In genomic region chr1:128994655-128995054, GRCm38 (mm10) we compare ENCODE assay signal across 23 mouse cellular contexts.
A peak's percentile ranks its signal among the peaks of the same experiment; 100 is the strongest.
DNase-seq lines count a peak whose midpoint lies in the region; ATAC-seq and TF ChIP-seq lines count a peak whose summit lies in the region.
"Had no signal": no experiment of that assay in that cellular context is flagged by ENCODE, and none has a peak within 500 bp of the region (broad histone marks: within the 10 kb centered on the region; RNA-seq: fewer than 3 reads in every experiment).

No protein-coding gene starts in this region.

- H3K4me1 ChIP-seq in forebrain, postnatal 0 days (ENCODE audit: insufficient read depth): no peaks in the 10 kb centered on the region
- no peaks in the 10 kb centered on the region for H3K4me1 ChIP-seq in forebrain, embryonic 11.5 days (replicated peaks; ENCODE audit: control insufficient read depth, insufficient read depth, low read length)
- no peaks in the 10 kb centered on the region for H3K4me1 ChIP-seq in midbrain, embryonic 16.5 days (ENCODE audit: control insufficient read depth, insufficient read depth, low read length)
- H3K4me1 ChIP-seq in midbrain, embryonic 13.5 days (replicated peaks): peaks cover 5% of the 10 kb centered on the region; the same call in 1 of the 2 replicates
- no peaks in the 10 kb centered on the region for H3K4me1 ChIP-seq in hindbrain, postnatal 0 days (ENCODE audit: insufficient read depth, low read length)
- H3K4me1 ChIP-seq in liver, embryonic 12.5 days: no peaks in the 10 kb centered on the region
- H3K4me1 ChIP-seq: heart, embryonic 10.5 days; intestine, embryonic 15.5 days; limb, embryonic 13.5 days; liver, embryonic 13.5 days had no signal

- no peak overlapping the region for H3K4me2 ChIP-seq in forebrain, postnatal 0 days (ENCODE audit: low read depth)
- H3K4me2 ChIP-seq in forebrain, embryonic 11.5 days (ENCODE audit: low read depth, low read length, severe bottlenecking): no peak overlapping the region
- no peak overlapping the region for H3K4me2 ChIP-seq in midbrain, embryonic 16.5 days (ENCODE audit: low read length)
- no peak overlapping the region for H3K4me2 ChIP-seq in midbrain, embryonic 13.5 days (replicated peaks)
- no peak overlapping the region for H3K4me2 ChIP-seq in hindbrain, postnatal 0 days (ENCODE audit: low read depth, low read length)
- no peak overlapping the region for H3K4me2 ChIP-seq in liver, embryonic 12.5 days
- H3K4me2 ChIP-seq: embryonic facial prominence, embryonic 15.5 days; intestine, embryonic 15.5 days; limb, embryonic 13.5 days; liver, embryonic 13.5 days had no signal

- WGBS in forebrain, postnatal 0 days: 60% methylated on average over 6 of the region's 6 CpGs
- 83% methylated on average over 6 of the region's 6 CpGs for WGBS in forebrain, embryonic 11.5 days
- 65% methylated on average over 6 of the region's 6 CpGs for WGBS in midbrain, embryonic 16.5 days
- 59% methylated on average over 6 of the region's 6 CpGs for WGBS in midbrain, embryonic 13.5 days
- 44% methylated on average over 6 of the region's 6 CpGs for WGBS in hindbrain, postnatal 0 days
- 70% methylated on average over 6 of the region's 6 CpGs for WGBS in liver, embryonic 12.5 days (ENCODE audit: insufficient replicate concordance)

- peak; percentile 6 for DNase-seq in cerebellum, adult 9-11 months
- DNase-seq in cerebellum, adult 11 months: no peak
- DNase-seq in forebrain, postnatal 0 days: no peak
- DNase-seq in forebrain, embryonic 11.5 days (ENCODE audit: low spot score): no peak
- DNase-seq in hindbrain, postnatal 0 days (ENCODE audit: low spot score): peak; percentile 88
- DNase-seq: embryo, embryonic 11 days; heart, postnatal 4 days; kidney, postnatal 36 days; layer of hippocampus, postnatal 36 days; liver, embryonic 13.5 days; lung, adult 2 months; lung, postnatal 14 days; right cerebral cortex, postnatal 14 days; thymus, adult 2 months; thymus, postnatal 4 days had no signal

- no peaks in the 10 kb centered on the region for H3K9me3 ChIP-seq in forebrain, postnatal 0 days (ENCODE audit: low read length)
- H3K9me3 ChIP-seq in forebrain, embryonic 11.5 days (ENCODE audit: control insufficient read depth, low read length): no peaks in the 10 kb centered on the region
- H3K9me3 ChIP-seq in midbrain, embryonic 16.5 days (replicated peaks; ENCODE audit: control insufficient read depth, low read length, poor library complexity, severe bottlenecking): no peaks in the 10 kb centered on the region
- H3K9me3 ChIP-seq in midbrain, embryonic 13.5 days: no peaks in the 10 kb centered on the region
- no peaks in the 10 kb centered on the region for H3K9me3 ChIP-seq in hindbrain, postnatal 0 days (ENCODE audit: low read length)
- no peaks in the 10 kb centered on the region for H3K9me3 ChIP-seq in liver, embryonic 12.5 days (replicated peaks)
- H3K9me3 ChIP-seq: embryonic facial prominence, embryonic 15.5 days; heart, embryonic 10.5 days; intestine, embryonic 15.5 days; limb, embryonic 13.5 days; liver, embryonic 13.5 days had no signal

- 0 out of 2 replicates have a peak, but pooled peaks have one; percentile 10 for ATAC-seq in forebrain, postnatal 0 days
- ATAC-seq in forebrain, embryonic 11.5 days (replicated peaks; ENCODE audit: low FRiP score): no peak
- peak; percentile 39; the same call in 1 of the 2 replicates for ATAC-seq in midbrain, embryonic 16.5 days
- no peak for ATAC-seq in midbrain, embryonic 13.5 days
- peak; percentile 93 for ATAC-seq in hindbrain, postnatal 0 days
- no peak for ATAC-seq in liver, embryonic 12.5 days
- ATAC-seq: intestine, embryonic 15.5 days had no signal

- no peak overlapping the region for H3K27ac ChIP-seq in forebrain, postnatal 0 days (ENCODE audit: low read depth, low read length)
- H3K27ac ChIP-seq in forebrain, embryonic 11.5 days (ENCODE audit: low read depth, low read length): no peak overlapping the region
- H3K27ac ChIP-seq in midbrain, embryonic 16.5 days (ENCODE audit: low read length): no peak overlapping the region
- H3K27ac ChIP-seq in midbrain, embryonic 13.5 days: no peak overlapping the region
- H3K27ac ChIP-seq in hindbrain, postnatal 0 days: no peak overlapping the region
- H3K27ac ChIP-seq in liver, embryonic 12.5 days: no peak overlapping the region
- H3K27ac ChIP-seq: embryonic facial prominence, embryonic 15.5 days; heart, embryonic 10.5 days; intestine, embryonic 15.5 days; limb, embryonic 13.5 days; liver, embryonic 13.5 days; stomach, postnatal 0 days had no signal

- H3K4me3 ChIP-seq in forebrain, postnatal 0 days (ENCODE audit: low read depth, low read length): no peak overlapping the region
- no peak overlapping the region for H3K4me3 ChIP-seq in forebrain, embryonic 11.5 days (ENCODE audit: low read depth, low read length)
- no peak overlapping the region for H3K4me3 ChIP-seq in midbrain, embryonic 16.5 days (ENCODE audit: low read depth, low read length)
- H3K4me3 ChIP-seq in midbrain, embryonic 13.5 days (replicated peaks): no peak overlapping the region
- no peak overlapping the region for H3K4me3 ChIP-seq in hindbrain, postnatal 0 days (ENCODE audit: low read length)
- no peak overlapping the region for H3K4me3 ChIP-seq in liver, embryonic 12.5 days
- H3K4me3 ChIP-seq: embryonic facial prominence, embryonic 15.5 days; heart, embryonic 10.5 days; intestine, embryonic 15.5 days; limb, embryonic 13.5 days; liver, embryonic 13.5 days had no signal

- H3K27me3 ChIP-seq in forebrain, postnatal 0 days (ENCODE audit: insufficient read depth, low read length): no peaks in the 10 kb centered on the region
- no peaks in the 10 kb centered on the region for H3K27me3 ChIP-seq in forebrain, embryonic 11.5 days (ENCODE audit: control insufficient read depth, insufficient read depth, low read length)
- no peaks in the 10 kb centered on the region for H3K27me3 ChIP-seq in midbrain, embryonic 16.5 days (ENCODE audit: control insufficient read depth, insufficient read depth, low read depth, low read length)
- H3K27me3 ChIP-seq in midbrain, embryonic 13.5 days: no peaks in the 10 kb centered on the region; the same call in 1 of the 2 replicates
- H3K27me3 ChIP-seq in hindbrain, postnatal 0 days (ENCODE audit: insufficient read depth, low read length): no peaks in the 10 kb centered on the region
- H3K27me3 ChIP-seq in liver, embryonic 12.5 days (replicated peaks): no peaks in the 10 kb centered on the region
- H3K27me3 ChIP-seq: embryonic facial prominence, embryonic 15.5 days; intestine, embryonic 15.5 days; limb, embryonic 13.5 days; liver, embryonic 13.5 days had no signal

- no peaks in the 10 kb centered on the region for H3K36me3 ChIP-seq in forebrain, postnatal 0 days (ENCODE audit: insufficient read depth)
- H3K36me3 ChIP-seq in forebrain, embryonic 11.5 days (ENCODE audit: control insufficient read depth, insufficient read depth, low read length): no peaks in the 10 kb centered on the region
- H3K36me3 ChIP-seq in midbrain, embryonic 16.5 days (ENCODE audit: control insufficient read depth, insufficient read depth, low read length): no peaks in the 10 kb centered on the region
- no peaks in the 10 kb centered on the region for H3K36me3 ChIP-seq in midbrain, embryonic 13.5 days
- no peaks in the 10 kb centered on the region for H3K36me3 ChIP-seq in hindbrain, postnatal 0 days (ENCODE audit: insufficient read depth, low read length)
- H3K36me3 ChIP-seq in liver, embryonic 12.5 days: no peaks in the 10 kb centered on the region
- H3K36me3 ChIP-seq: embryonic facial prominence, embryonic 15.5 days; heart, embryonic 10.5 days; intestine, embryonic 15.5 days; limb, embryonic 13.5 days; liver, embryonic 13.5 days had no signal

- TF ChIP-seq CTCF in forebrain, postnatal 0 days (IDR thresholded peaks at IDR 0.05; ENCODE audit: low read depth): no peak
- no peak for TF ChIP-seq CTCF in hindbrain, postnatal 0 days (IDR thresholded peaks at IDR 0.05; ENCODE audit: low read depth)

- H3K9ac ChIP-seq in forebrain, postnatal 0 days: no peak overlapping the region
- no peak overlapping the region for H3K9ac ChIP-seq in forebrain, embryonic 11.5 days (ENCODE audit: low read length)
- H3K9ac ChIP-seq in midbrain, embryonic 16.5 days (ENCODE audit: low read depth, low read length): no peak overlapping the region
- no peak overlapping the region for H3K9ac ChIP-seq in midbrain, embryonic 13.5 days (replicated peaks)
- no peak overlapping the region for H3K9ac ChIP-seq in hindbrain, postnatal 0 days (replicated peaks; ENCODE audit: low read length)
- no peak overlapping the region for H3K9ac ChIP-seq in liver, embryonic 12.5 days
- H3K9ac ChIP-seq: embryonic facial prominence, embryonic 15.5 days; intestine, embryonic 15.5 days; limb, embryonic 13.5 days; liver, embryonic 13.5 days had no signal

Comparison
In these comparisons a context has a peak if more than half of its experiments do, and no peak if none do; other contexts are left out.
1. DNase-seq: peak in cerebellum, adult 9-11 months (single experiment) and hindbrain, postnatal 0 days (single experiment); none in cerebellum, adult 11 months (single experiment), forebrain, postnatal 0 days (single experiment) and forebrain, embryonic 11.5 days (single experiment).
2. ATAC-seq: peak in forebrain, postnatal 0 days (single experiment), midbrain, embryonic 16.5 days (single experiment) and hindbrain, postnatal 0 days (single experiment); none in forebrain, embryonic 11.5 days (single experiment), midbrain, embryonic 13.5 days (single experiment) and liver, embryonic 12.5 days (single experiment).